Mouse (Mus musculus) left cerebral cortex, postnatal 10 days (tissue): ENCODE data around the gene Hcfc1r1. TPM values are rescaled to one million over a fixed set of nuclear protein-coding genes. Genes with fewer than 3 reads are reported as not detected.

ENCODE experiments used
- DNase-seq, 2 experiments: peaks; one replicate each; pipeline ENCODE4 v3.0.0; 2021 to 2022; ENCODE audit warnings: low spot score in 2 of 2, mixed read lengths in 1 of 2; ENCODE audit errors: extremely low spot score in 1 of 2
- intact Hi-C: fragments of 180-260 bp; cut with DNase I; formaldehyde crosslinking; loops from one replicate; pipeline ENCODE4 v1.15.1; 2025
- total RNA-seq, 2 experiments: library from RNA; stranded (reverse); gene quantifications; 2 replicates each; pipeline ENCODE4 v1.2.3; 2021

Hcfc1r1 gene
- total RNA-seq, 2 experiments from 2014 or later = 149 to 154 TPM

- intact Hi-C loops = loop anchor here (10.0 kb wide), 1 partner anchor 508 kb away; the partner anchor contains the start of gene Zfp40
- DNase-seq = no peak
Observed at GRCm38 (mm10) chr17:23703301-23703700, 29.9 kb downstream of the Hcfc1r1 start.

- intact Hi-C loops = loop anchor here (5.0 to 10.0 kb wide), 2 partner anchors 132 to 510 kb away; partner anchors contain the start of gene Zfp40
- DNase-seq = peak in 1 of 2 experiments; percentile 63
Observed at GRCm38 (mm10) chr17:23704741-23705140, 31.3 kb downstream of the Hcfc1r1 start.

DNA sequence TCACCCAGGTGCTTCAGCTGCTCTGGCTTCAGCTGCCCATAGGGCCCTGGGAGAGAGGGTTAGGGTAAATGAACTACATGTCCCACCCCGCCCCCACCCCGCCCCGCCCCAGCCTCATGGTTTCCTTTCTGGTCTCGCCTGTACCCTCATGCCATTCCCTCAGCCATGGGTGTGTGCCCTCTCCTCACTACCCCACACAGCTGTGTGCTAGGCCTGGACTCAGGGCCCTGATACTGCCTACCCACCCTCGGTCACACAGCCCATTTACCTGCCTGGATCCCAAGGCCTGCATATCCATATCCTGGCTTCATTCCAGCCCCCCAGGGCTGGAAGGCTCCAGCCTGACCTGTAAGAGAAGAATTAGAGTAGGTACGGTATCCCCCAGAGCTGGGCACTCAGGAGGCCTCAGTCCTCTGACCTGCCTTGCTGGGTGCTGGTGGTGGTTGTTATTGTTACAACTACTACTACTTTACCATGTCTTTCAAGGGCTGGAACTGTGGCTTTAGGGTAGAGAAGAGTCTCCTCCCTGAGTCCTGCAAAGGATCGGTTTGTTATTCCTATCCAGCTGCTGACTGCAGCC is 32.2 kb downstream of the Hcfc1r1 start:
- intact Hi-C loops = loop anchor here (5.0 to 10.0 kb wide), 2 partner anchors 133 to 511 kb away; partner anchors contain the start of gene Zfp40
- no peak for DNase-seq

- intact Hi-C loops = loop anchor here (5.0 to 10.0 kb wide), 2 partner anchors 134 to 511 kb away; partner anchors contain the start of gene Zfp40
- peak; percentile 47 to 82 for DNase-seq
Observed at GRCm38 (mm10) chr17:23706212-23706611, 32.8 kb downstream of the Hcfc1r1 start.

DNA sequence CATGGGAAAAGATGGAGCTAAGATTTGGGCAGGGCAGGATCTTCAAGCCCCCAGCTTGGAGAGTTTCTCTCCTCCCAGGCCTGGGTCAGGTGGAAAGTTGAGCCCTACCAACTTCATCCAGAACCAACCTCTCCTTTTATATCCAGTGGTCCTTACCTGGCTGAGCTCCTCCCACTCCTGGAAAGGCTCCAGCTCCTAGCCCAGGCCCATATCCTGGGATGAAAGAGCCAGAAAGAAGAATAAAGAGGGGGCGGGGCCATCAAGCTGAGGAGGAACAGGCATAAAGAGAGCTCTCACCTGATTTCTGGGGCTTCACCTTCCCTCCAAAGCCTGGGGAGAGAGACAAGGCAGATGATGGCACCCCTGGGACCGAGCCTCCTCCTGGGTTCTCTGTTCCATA is 43.6 kb downstream of the Hcfc1r1 start:
- DNase-seq = no peak
- intact Hi-C loops = no loop called here

DNA sequence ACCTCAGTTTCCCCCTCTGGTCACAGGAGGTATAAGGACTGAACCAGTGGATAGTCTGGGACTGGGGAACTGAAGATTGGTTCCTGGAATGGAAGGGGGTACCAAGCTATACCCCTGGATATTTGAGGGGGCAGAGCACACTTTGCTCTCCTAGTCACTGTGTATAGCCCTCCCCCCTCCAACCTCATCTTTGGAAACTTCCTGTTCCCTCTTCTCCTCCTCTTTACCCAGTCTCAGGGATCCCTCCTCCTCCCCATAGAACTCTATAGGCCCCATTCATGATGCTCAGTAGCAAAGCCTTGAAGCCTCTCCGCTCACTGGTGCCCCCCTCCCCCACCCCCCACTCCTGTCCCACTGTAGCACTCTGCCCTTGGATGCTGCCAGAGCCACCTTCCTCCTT is 46.1 kb downstream of the Hcfc1r1 start:
- DNase-seq = no peak
- intact Hi-C loops = no loop called here

DNA sequence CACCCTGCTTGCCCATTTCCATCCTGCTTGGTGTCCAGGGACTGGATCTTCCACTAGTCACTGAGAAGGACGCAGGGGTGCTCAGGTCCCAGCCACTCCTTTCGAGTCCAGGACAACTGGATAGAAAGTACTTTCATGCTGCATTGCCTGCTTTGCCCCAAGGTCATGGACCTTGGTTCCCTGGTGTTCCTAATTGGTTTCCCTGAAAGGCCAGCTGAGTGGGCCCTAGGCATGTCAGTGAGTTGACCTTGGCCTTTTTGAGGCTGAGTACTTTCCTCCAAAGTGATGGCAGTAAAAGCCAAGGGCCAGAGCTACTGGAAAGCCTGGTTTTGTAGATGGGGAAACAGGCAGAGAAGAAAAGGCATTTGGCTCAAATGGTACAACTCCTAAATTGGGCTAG is 48.5 kb downstream of the Hcfc1r1 start:
- DNase-seq = no peak
- intact Hi-C loops = no loop called here

DNA sequence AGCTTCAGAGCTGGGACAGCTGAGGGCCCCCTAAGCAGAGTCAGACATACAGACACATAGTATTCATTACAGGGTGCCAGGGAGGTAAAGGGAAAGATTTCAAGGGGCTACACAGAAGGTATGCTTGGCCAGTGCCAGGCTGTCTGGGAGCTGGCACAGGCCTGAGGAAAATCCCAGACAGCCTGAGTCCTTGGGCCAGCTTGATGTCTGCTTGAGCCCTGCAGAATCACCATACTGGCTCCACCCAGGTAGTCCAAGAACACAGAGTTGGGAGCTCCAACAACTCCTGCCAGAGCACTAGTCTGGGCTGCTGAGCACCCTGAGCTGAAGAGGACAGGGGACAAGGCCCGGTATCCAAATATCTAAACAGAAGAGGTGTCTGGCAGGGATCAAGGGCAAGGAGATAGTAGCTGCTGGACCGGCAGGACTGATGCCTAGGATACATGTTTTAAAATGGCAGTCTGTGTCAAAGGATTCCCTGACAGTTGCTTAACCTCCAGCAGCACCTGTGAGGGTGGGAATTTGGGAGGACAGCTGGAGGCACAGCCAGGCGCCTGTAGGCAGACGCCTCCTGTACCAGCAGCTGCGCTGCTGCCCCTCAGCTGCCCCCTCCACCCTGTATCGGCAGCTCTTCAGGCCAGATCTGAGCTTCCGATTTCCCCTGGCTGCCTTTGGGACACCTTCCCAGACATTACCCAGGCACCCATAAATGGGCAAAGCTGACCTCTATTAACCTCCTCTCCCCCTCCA is 49.2 kb downstream of the Hcfc1r1 start, which contains the start of gene 1520401A03Rik:
Gene 1520401A03Rik, minus strand, starts transcription at position 408 of the 750 bp plus-strand sequence.
- DNase-seq = no peak
- intact Hi-C loops = no loop called here

Other genes starting within 250 kb of the Hcfc1r1 start
- gene Vmn2r117, start 193.9 kb upstream of the Hcfc1r1 start, total RNA-seq = not detected
- gene Zfp213, start 109.4 kb upstream of the Hcfc1r1 start, total RNA-seq = 1 to 10 TPM; 6.6 to 6.7 TPM
- gene Zfp13, start 74.1 kb upstream of the Hcfc1r1 start, total RNA-seq = 10 to 100 TPM; 29.3 to 33.8 TPM
- not detected for gene Zscan10, start 72.7 kb upstream of the Hcfc1r1 start, total RNA-seq
- 1 to 10 TPM; 1.1 to 1.5 TPM for gene Mmp25, start 28.3 kb upstream of the Hcfc1r1 start, total RNA-seq
- not detected for gene Bicdl2, start 13.1 kb upstream of the Hcfc1r1 start, total RNA-seq
- gene Thoc6, start 286 bp downstream of the Hcfc1r1 start, total RNA-seq = 1 to 10 TPM; 8.7 to 9.9 TPM
- 1 to 10 TPM; 3.3 to 4.1 TPM for gene Tnfrsf12a, start 3.9 kb downstream of the Hcfc1r1 start, total RNA-seq
- gene Cldn6, start 5.7 kb downstream of the Hcfc1r1 start, total RNA-seq = not detected
- not detected for gene Cldn9, start 10.4 kb downstream of the Hcfc1r1 start, total RNA-seq
- gene 1520401A03Rik, start 49.2 kb downstream of the Hcfc1r1 start, total RNA-seq = under 1 TPM; 0.11 to 0.61 TPM
- gene Pkmyt1, start 52.7 kb downstream of the Hcfc1r1 start, total RNA-seq = 1 to 10 TPM; 6.5 to 7.2 TPM
- gene Paqr4, start 67.3 kb downstream of the Hcfc1r1 start, total RNA-seq = 10 to 100 TPM; 55.8 to 57.7 TPM
- under 1 TPM in 1 of 2 experiments, not detected in 1; 0.36 TPM for gene Kremen2, start 72.2 kb downstream of the Hcfc1r1 start, total RNA-seq
- gene Flywch1, start 98.0 kb downstream of the Hcfc1r1 start, total RNA-seq = 100 to 1,000 TPM; 125 to 133 TPM
- gene Flywch2, start 112.5 kb downstream of the Hcfc1r1 start, total RNA-seq = 10 to 100 TPM; 26.9 to 32.1 TPM
- 100 to 1,000 TPM; 555 to 572 TPM for gene Srrm2, start 116.9 kb downstream of the Hcfc1r1 start, total RNA-seq
- gene Elob, start 155.5 kb downstream of the Hcfc1r1 start, total RNA-seq = 100 to 1,000 TPM; 389 to 390 TPM
- not detected for gene Prss33, start 162.5 kb downstream of the Hcfc1r1 start, total RNA-seq
- not detected for gene Prss32, start 170.3 kb downstream of the Hcfc1r1 start, total RNA-seq
- gene Prss41, start 170.6 kb downstream of the Hcfc1r1 start, total RNA-seq = 1 to 10 TPM; 1.9 to 2.8 TPM
- gene Prss21, start 194.5 kb downstream of the Hcfc1r1 start, total RNA-seq = not detected
- not detected for gene Dcpp1, start 207.3 kb downstream of the Hcfc1r1 start, total RNA-seq
- gene Dcpp2, start 207.3 kb downstream of the Hcfc1r1 start, total RNA-seq = not detected
- gene Dcpp3, start 243.9 kb downstream of the Hcfc1r1 start, total RNA-seq = not detected